Mouse (Mus musculus) C2C12 (cell line): ENCODE measurements around the gene Polr2e. TPM values are rescaled to one million over a fixed set of nuclear protein-coding genes. Genes with fewer than 3 reads are reported as not detected.

Experiments used
- H3K27me3 ChIP-seq: one replicate; pipeline ENCODE4 v1.6.1; 2011; ENCODE audit not compliant: control insufficient read depth, insufficient read depth, insufficient read length
- H3K36me3 ChIP-seq: one replicate; pipeline ENCODE4 v1.6.1; 2011; ENCODE audit not compliant: control insufficient read depth, insufficient read depth
- H3K4me3 ChIP-seq: one replicate; pipeline ENCODE4 v1.5.1; 2011; ENCODE audit warnings: mild to moderate bottlenecking, control low read depth; ENCODE audit not compliant: poor library complexity, insufficient read depth, severe bottlenecking
- H3K79me2 ChIP-seq: one replicate; pipeline ENCODE4 v1.6.1; 2011; ENCODE audit not compliant: control insufficient read depth, insufficient read depth
- H3K79me3 ChIP-seq: one replicate; pipeline ENCODE4 v1.6.1; 2011; ENCODE audit warnings: low read depth, control low read depth
- H3ac ChIP-seq: one replicate; pipeline ENCODE3; 2011; ENCODE audit warnings: low read depth; ENCODE audit not compliant: control insufficient read depth, insufficient read length
- CEBPB ChIP-seq: IDR thresholded peaks from one replicate; pipeline ENCODE4 v1.6.1; 2011; ENCODE audit warnings: low read depth, mild to moderate bottlenecking, control low read depth, moderate library complexity
- CTCF ChIP-seq: IDR thresholded peaks from one replicate; pipeline ENCODE4 v1.5.1; 2011; ENCODE audit not compliant: control insufficient read depth, insufficient read depth, insufficient read length
- FOSL1 ChIP-seq: IDR thresholded peaks from one replicate; pipeline ENCODE4 v1.8.0; 2011; ENCODE audit warnings: mild to moderate bottlenecking, low read length; ENCODE audit not compliant: poor library complexity, insufficient read depth, severe bottlenecking
- MAX ChIP-seq: IDR thresholded peaks from one replicate; pipeline ENCODE4 v1.6.1; 2011; ENCODE audit warnings: mild to moderate bottlenecking, control low read depth
- MYOD1 ChIP-seq: IDR thresholded peaks from one replicate; pipeline ENCODE4 v1.6.1; 2011; ENCODE audit warnings: low read depth; ENCODE audit not compliant: control insufficient read depth, insufficient read length
- MYOG ChIP-seq: IDR thresholded peaks from one replicate; pipeline ENCODE4 v1.6.1; 2011; ENCODE audit not compliant: control insufficient read depth, insufficient read length; ENCODE audit errors: extremely low read depth
- USF1 ChIP-seq: IDR thresholded peaks from one replicate; pipeline ENCODE4 v1.6.1; 2011; ENCODE audit warnings: low read depth, mild to moderate bottlenecking, control low read depth, moderate library complexity
- polyA plus RNA-seq: library from polyadenylated mRNA; unstranded; fragments of >200 nt; fragmentation: generic; extraction: Trizol; gene quantifications from one replicate; pipeline ENCODE4 v1.2.1, GENCODE M21; 2012; ENCODE audit warnings: missing spikeins

Gene Polr2e
- polyA plus RNA-seq, 1 experiment: 269 TPM

DNA sequence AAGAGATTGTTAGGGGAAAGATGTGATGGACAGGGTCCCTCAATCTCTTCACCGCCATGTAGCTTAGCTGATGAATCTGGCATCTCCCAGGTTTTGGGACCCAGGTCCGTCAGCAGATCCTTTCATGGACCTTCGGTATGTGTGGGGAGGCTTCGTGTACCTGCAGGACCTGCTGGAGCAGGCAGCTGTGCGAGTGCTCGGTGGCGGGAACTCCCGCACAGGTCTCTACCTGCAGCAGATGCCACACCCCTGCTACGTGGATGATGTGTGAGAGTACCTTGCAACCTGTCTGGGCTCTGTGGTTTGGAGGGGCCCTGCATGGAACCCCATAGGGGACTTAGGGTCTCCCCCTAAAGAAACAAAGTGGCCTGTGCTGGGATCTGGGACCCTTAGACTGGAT is 37.6 kb downstream of the Polr2e start:
- peaks cover 10% of the 10 kb centered on the region for H3K36me3 ChIP-seq
- H3K27me3 ChIP-seq: no peaks in the 10 kb centered on the region
- H3K79me2 ChIP-seq: no peaks in the 10 kb centered on the region
- H3K4me3 ChIP-seq: no peak overlapping the region
- H3K79me3 ChIP-seq: no peaks in the 10 kb centered on the region
- no peak overlapping the region for H3ac ChIP-seq
- TF ChIP-seq MAX (no peak), CTCF (no peak), MYOG (no peak)

DNA sequence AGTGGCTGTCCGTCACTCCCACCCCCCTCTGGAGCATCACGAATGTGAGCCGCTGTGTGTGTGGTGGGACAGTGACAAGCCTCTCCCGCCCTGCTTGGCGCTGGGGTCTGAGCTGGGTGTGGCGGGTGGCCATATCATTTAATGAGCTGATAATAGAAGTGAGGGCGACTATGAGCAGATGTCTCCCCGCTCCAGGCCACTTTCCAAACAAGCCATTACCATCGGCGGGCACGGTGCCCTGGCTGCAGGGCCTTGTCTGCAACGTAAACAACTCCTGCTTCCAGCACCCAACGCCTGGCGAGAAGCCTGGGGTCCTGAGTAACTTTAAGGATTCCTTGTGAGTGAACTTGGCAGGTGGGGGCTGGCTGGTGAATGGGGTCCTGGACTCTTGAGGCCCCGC is 41.8 kb downstream of the Polr2e start:
- no peaks in the 10 kb centered on the region for H3K27me3 ChIP-seq
- TF ChIP-seq CTCF (no peak), MYOD1 (no peak), MAX (no peak), MYOG (no peak), USF1 (no peak), CEBPB (no peak), FOSL1 (no peak)
- peak overlapping the region; percentile 66 for H3K4me3 ChIP-seq
- peaks cover 34% of the 10 kb centered on the region for H3K36me3 ChIP-seq
- H3K79me3 ChIP-seq: peaks cover 2% of the 10 kb centered on the region
- H3K79me2 ChIP-seq: peaks cover 8% of the 10 kb centered on the region
- H3ac ChIP-seq: peak overlapping the region; percentile 47

DNA sequence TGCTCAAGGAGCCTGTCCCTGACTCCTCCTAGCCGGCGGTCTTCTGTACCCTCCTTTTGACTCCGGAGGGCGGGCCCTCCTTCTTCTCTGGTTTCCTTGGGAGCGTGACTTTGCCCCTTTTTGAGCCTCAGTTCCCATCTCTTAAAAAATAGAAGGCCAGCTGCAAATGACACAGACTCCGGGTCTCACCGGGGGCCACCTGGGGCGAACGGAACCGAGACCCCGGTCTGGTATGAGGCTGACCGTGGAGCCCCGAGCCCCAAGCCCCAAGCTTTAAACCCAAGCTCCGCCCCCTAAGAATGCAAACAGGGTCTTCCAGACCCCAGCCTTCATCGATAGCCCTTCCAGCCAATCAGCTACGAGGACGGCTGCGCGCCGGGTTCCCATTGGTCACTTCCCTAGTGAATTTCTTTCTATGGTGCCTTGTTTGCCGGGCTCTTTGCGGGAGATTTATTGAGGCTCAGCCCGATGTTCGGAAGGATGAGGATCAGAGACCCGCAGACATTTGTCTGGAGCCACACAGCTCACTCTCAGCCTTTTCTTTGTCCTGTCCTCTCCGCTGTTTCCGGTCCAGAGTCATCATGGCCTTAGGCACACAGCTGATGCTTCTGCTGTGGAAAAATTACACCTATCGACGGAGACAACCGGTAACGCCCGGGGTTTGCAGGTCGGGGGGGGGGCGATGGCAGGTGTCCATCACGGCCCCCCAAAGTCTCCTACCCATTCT is 42.4 kb downstream of the Polr2e start:
- H3K79me2 ChIP-seq: peaks cover 14% of the 10 kb centered on the region
- H3K4me3 ChIP-seq: peak overlapping the region; percentile 66
- no peak for TF ChIP-seq CTCF
- TF ChIP-seq CEBPB: no peak
- no peak for TF ChIP-seq USF1
- TF ChIP-seq FOSL1: no peak
- no peak for TF ChIP-seq MYOG
- no peak for TF ChIP-seq MYOD1
- peak; percentile 64 for TF ChIP-seq MAX
- peaks cover 2% of the 10 kb centered on the region for H3K79me3 ChIP-seq
- H3K27me3 ChIP-seq: no peaks in the 10 kb centered on the region
- H3K36me3 ChIP-seq: peaks cover 41% of the 10 kb centered on the region
- H3ac ChIP-seq: peak overlapping the region; percentile 87

DNA sequence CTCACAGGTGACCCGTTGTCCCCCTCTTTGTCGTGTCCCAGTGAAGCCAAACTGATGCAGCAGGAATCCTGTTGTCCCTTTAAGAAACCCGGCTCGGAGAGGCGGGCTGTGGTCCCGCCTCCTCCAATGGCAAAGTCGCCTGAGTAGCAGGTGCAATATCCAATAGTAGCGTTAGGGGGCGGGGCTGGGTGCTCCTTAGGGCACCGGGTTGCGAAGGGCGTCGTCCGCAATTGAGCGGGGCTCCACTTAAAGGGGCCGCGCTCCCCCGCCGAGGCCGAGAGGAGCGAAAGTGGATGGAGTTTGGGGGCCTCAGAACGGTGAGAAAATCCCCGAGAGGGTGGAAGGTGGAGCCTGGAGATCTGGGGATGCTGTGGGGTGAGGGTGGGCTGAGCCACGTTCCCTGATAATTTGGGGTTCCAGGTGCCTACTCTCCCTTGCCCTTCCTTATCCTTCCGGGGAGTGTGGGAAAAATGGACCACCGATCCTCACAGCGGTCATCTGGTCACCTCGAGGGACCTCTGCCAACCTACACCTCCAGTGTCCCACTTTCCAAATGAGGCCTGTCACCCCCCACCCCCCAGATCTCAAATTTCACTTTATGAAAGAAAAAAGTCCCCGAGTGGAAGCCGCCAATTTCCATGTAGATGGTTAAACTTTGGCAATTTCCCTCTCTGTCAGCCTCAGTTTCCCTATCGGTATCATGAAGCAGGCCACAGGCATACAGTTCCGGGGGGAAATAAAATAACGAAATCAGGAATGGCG is 43.1 kb downstream of the Polr2e start, which contains the start of gene Abca7:
Abca7 (plus strand) TSS at position 223 of the 762 bp plus-strand sequence.
- H3K27me3 ChIP-seq: no peaks in the 10 kb centered on the region
- peaks cover 9% of the 10 kb centered on the region for H3K79me3 ChIP-seq
- H3K79me2 ChIP-seq: peaks cover 22% of the 10 kb centered on the region
- H3K36me3 ChIP-seq: peaks cover 45% of the 10 kb centered on the region
- no peak for TF ChIP-seq MAX
- no peak for TF ChIP-seq FOSL1
- no peak for TF ChIP-seq USF1
- TF ChIP-seq MYOD1: no peak
- no peak for TF ChIP-seq CEBPB
- no peak for TF ChIP-seq MYOG
- no peak for TF ChIP-seq CTCF
- H3ac ChIP-seq: peak within 1 kb of the TSS; percentile 87
- peak within 1 kb of the TSS; percentile 66 for H3K4me3 ChIP-seq

DNA sequence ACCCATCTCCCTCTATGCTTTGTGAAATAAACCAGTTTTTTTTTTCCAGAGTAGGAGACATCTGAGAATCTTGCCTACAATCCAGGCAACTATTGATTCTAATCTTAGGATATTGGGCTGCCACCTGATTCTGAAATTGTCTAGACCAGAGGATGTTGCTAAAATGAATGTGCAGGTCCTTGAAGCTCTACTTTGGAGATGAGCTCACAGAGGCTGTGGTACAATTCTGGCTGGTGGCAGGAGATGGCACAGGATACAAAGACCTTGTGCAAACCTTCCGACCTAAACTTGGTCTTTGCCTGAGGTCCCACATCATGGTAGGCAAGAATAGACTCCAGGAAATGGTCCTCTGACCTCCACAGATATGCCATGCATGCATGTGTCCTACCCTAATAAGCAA is 44.0 kb downstream of the Polr2e start:
- H3K79me3 ChIP-seq: peaks cover 17% of the 10 kb centered on the region
- H3K27me3 ChIP-seq: no peaks in the 10 kb centered on the region
- H3ac ChIP-seq: no peak overlapping the region
- no peak overlapping the region for H3K4me3 ChIP-seq
- H3K79me2 ChIP-seq: peaks cover 30% of the 10 kb centered on the region
- TF ChIP-seq MAX: no peak
- TF ChIP-seq MYOG: no peak
- TF ChIP-seq USF1: no peak
- TF ChIP-seq FOSL1: no peak
- no peak for TF ChIP-seq CEBPB
- TF ChIP-seq CTCF: no peak
- TF ChIP-seq MYOD1: no peak
- peaks cover 53% of the 10 kb centered on the region for H3K36me3 ChIP-seq
